Mouse (Mus musculus): Measurements from ENCODE around the gene Magi1.

Gene Magi1

GRCm38 (mm10) chr6:94257831-94258173, 25.9 kb downstream of the Magi1 start:
- DNase-seq (ENCODE audit: low read depth, low spot score) = no peak

- no peak for DNase-seq (ENCODE audit: low read depth, low spot score)
Measured at GRCm38 (mm10) chr6:94256982-94257830, 26.5 kb downstream of the Magi1 start.

GRCm38 (mm10) chr6:94253943-94254342, 29.8 kb downstream of the Magi1 start:
- no peak for DNase-seq (ENCODE audit: low read depth, low spot score)

GRCm38 (mm10) chr6:94251358-94251945, 32.3 kb downstream of the Magi1 start:
- no peak for DNase-seq (ENCODE audit: low read depth, low spot score)

GRCm38 (mm10) chr6:94249286-94249790, 34.4 kb downstream of the Magi1 start:
- DNase-seq (ENCODE audit: low read depth, low spot score) = no peak

GRCm38 (mm10) chr6:94241251-94241650, 42.5 kb downstream of the Magi1 start:
- no peak for DNase-seq (ENCODE audit: low read depth, low spot score)

- DNase-seq (ENCODE audit: low read depth, low spot score) = no peak
Measured at GRCm38 (mm10) chr6:94238643-94239042, 45.1 kb downstream of the Magi1 start.

GRCm38 (mm10) chr6:94236899-94237298, 46.8 kb downstream of the Magi1 start:
- no peak for DNase-seq (ENCODE audit: low read depth, low spot score)

- no peak for DNase-seq (ENCODE audit: low read depth, low spot score)
Measured at GRCm38 (mm10) chr6:94232243-94232785, 51.4 kb downstream of the Magi1 start.

GRCm38 (mm10) chr6:94231831-94232230, 51.9 kb downstream of the Magi1 start:
- no peak for DNase-seq (ENCODE audit: low read depth, low spot score)

- no peak for DNase-seq (ENCODE audit: low read depth, low spot score)
Measured at GRCm38 (mm10) chr6:94231367-94231766, 52.4 kb downstream of the Magi1 start.

GRCm38 (mm10) chr6:94230918-94231317, 52.8 kb downstream of the Magi1 start:
- no peak for DNase-seq (ENCODE audit: low read depth, low spot score)

GRCm38 (mm10) chr6:94230129-94230528, 53.6 kb downstream of the Magi1 start:
- DNase-seq (ENCODE audit: low read depth, low spot score) = no peak

GRCm38 (mm10) chr6:94226262-94226661, 57.5 kb downstream of the Magi1 start:
- DNase-seq (ENCODE audit: low read depth, low spot score) = no peak

- DNase-seq (ENCODE audit: low read depth, low spot score) = no peak
Measured at GRCm38 (mm10) chr6:94225832-94226231, 57.9 kb downstream of the Magi1 start.

- no peak for DNase-seq (ENCODE audit: low read depth, low spot score)
Measured at GRCm38 (mm10) chr6:94225091-94225490, 58.6 kb downstream of the Magi1 start.

GRCm38 (mm10) chr6:94222253-94222652, 61.5 kb downstream of the Magi1 start:
- DNase-seq (ENCODE audit: low read depth, low spot score) = no peak

- no peak for DNase-seq (ENCODE audit: low read depth, low spot score)
Measured at GRCm38 (mm10) chr6:94221750-94222149, 62.0 kb downstream of the Magi1 start.

- DNase-seq (ENCODE audit: low read depth, low spot score) = no peak
Measured at GRCm38 (mm10) chr6:94218076-94218475, 65.6 kb downstream of the Magi1 start.

- DNase-seq (ENCODE audit: low read depth, low spot score) = no peak
Measured at GRCm38 (mm10) chr6:94215834-94216233, 67.9 kb downstream of the Magi1 start.

GRCm38 (mm10) chr6:94214895-94215538, 68.7 kb downstream of the Magi1 start:
- DNase-seq (ENCODE audit: low read depth, low spot score) = no peak

- no peak for DNase-seq (ENCODE audit: low read depth, low spot score)
Measured at GRCm38 (mm10) chr6:94205926-94206325, 77.8 kb downstream of the Magi1 start.

Data from CD4-positive, CD25-positive, alpha-beta regulatory T cell, adult 2 months (primary cell).